ENCODE assay signal across 8 mouse cellular contexts in genomic region chr15:99251626-99252380, GRCm38 (mm10). TPM values are rescaled to one million over a fixed set of nuclear protein-coding genes. Genes with fewer than 3 reads are reported as not detected.
DNase-seq lines count a peak whose midpoint lies in the region; ATAC-seq and TF ChIP-seq lines count a peak whose summit lies in the region.

Gene Mcrs1, minus strand, starts transcription at chr15:99251961.

- WGBS in forebrain, embryonic 11.5 days: under 1% methylated on average over 52 of the region's 52 CpGs
- under 1% methylated on average over 52 of the region's 52 CpGs for WGBS in heart, embryonic 16.5 days
- WGBS in liver, embryonic 15.5 days (ENCODE audit: insufficient replicate concordance): under 1% methylated on average over 52 of the region's 52 CpGs
- WGBS in neural tube, embryonic 12.5 days: under 1% methylated on average over 52 of the region's 52 CpGs

- peaks cover 2% of the 10 kb centered on the region; the same call in 1 of the 2 replicates for H3K79me2 ChIP-seq in CH12.LX (replicated peaks; ENCODE audit: control insufficient read depth, extremely low read depth, insufficient read depth, poor library complexity, severe bottlenecking)

- dilution Hi-C loops in CH12.LX (cut with MboI; ENCODE audit: extremely low pct_ligation_motif_present, extremely low pct_unique_long_range_greater_than_20kb, low sequenced_read_pairs): no loop called here

- peaks cover 25 to 38% of the 10 kb centered on the region in 2 experiments for H3K36me3 ChIP-seq in CH12.LX (replicated peaks in 1 of 2; ENCODE audit: control insufficient read depth in 1 of 2, insufficient read depth in 1 of 2, low read length in 1 of 2)
- peaks cover 5% of the 10 kb centered on the region; the same call in 1 of the 2 replicates for H3K36me3 ChIP-seq in forebrain, embryonic 11.5 days (ENCODE audit: control insufficient read depth, insufficient read depth, low read length)
- peaks cover 5% of the 10 kb centered on the region; the same call in 1 of the 2 replicates for H3K36me3 ChIP-seq in heart, embryonic 16.5 days (ENCODE audit: control insufficient read depth, insufficient read depth)
- H3K36me3 ChIP-seq in liver, embryonic 15.5 days (replicated peaks): peaks cover 16% of the 10 kb centered on the region
- peaks cover 34% of the 10 kb centered on the region for H3K36me3 ChIP-seq in neural tube, embryonic 12.5 days

- H3K9ac ChIP-seq in CH12.LX (ENCODE audit: insufficient read depth, low read depth): peak within 1 kb of the TSS; percentile 87
- peak within 1 kb of the TSS; percentile 70 for H3K9ac ChIP-seq in forebrain, embryonic 11.5 days (ENCODE audit: low read length)
- peak within 1 kb of the TSS; percentile 80 for H3K9ac ChIP-seq in heart, embryonic 16.5 days (ENCODE audit: low read length)
- peak within 1 kb of the TSS; percentile 73 for H3K9ac ChIP-seq in liver, embryonic 15.5 days
- peak within 1 kb of the TSS; percentile 64 for H3K9ac ChIP-seq in neural tube, embryonic 12.5 days

- in situ Hi-C loops in CH12.LX (cut with MboI; ENCODE audit: low pct_ligation_motif_present, low pct_unique_long_range_greater_than_20kb, low sequenced_read_pairs): no loop called here

- H3K9me3 ChIP-seq in CH12.LX (replicated peaks; ENCODE audit: low read length): no peaks in the 10 kb centered on the region
- H3K9me3 ChIP-seq in forebrain, embryonic 11.5 days (ENCODE audit: control insufficient read depth, low read length): no peaks in the 10 kb centered on the region
- no peaks in the 10 kb centered on the region for H3K9me3 ChIP-seq in heart, embryonic 16.5 days (replicated peaks; ENCODE audit: control insufficient read depth, low read length)
- no peaks in the 10 kb centered on the region for H3K9me3 ChIP-seq in liver, embryonic 15.5 days (replicated peaks)
- no peaks in the 10 kb centered on the region for H3K9me3 ChIP-seq in neural tube, embryonic 12.5 days

- no peak; the same call in 1 of the 2 replicates for TF ChIP-seq EP300 in CH12.LX (IDR thresholded peaks at IDR 0.05; ENCODE audit: low read length)

- H3K4me2 ChIP-seq in CH12.LX (ENCODE audit: insufficient read depth, low read depth, poor library complexity, severe bottlenecking): peak within 1 kb of the TSS; percentile 90
- H3K4me2 ChIP-seq in forebrain, embryonic 11.5 days (ENCODE audit: low read depth, low read length, severe bottlenecking): peak within 1 kb of the TSS; percentile 71
- H3K4me2 ChIP-seq in heart, embryonic 16.5 days (ENCODE audit: low read depth, low read length): peak within 1 kb of the TSS; percentile 93
- H3K4me2 ChIP-seq in liver, embryonic 15.5 days: peak within 1 kb of the TSS; percentile 83
- peak within 1 kb of the TSS; percentile 85 for H3K4me2 ChIP-seq in neural tube, embryonic 12.5 days (replicated peaks)

- H3K4me1 ChIP-seq in CH12.LX (ENCODE audit: control insufficient read depth in 1 of 2, insufficient read depth in 2 of 2): peaks cover 8 to 39% of the 10 kb centered on the region in 2 experiments
- H3K4me1 ChIP-seq in forebrain, embryonic 11.5 days (replicated peaks; ENCODE audit: control insufficient read depth, insufficient read depth, low read length): no peaks in the 10 kb centered on the region
- peaks cover 50% of the 10 kb centered on the region for H3K4me1 ChIP-seq in heart, embryonic 16.5 days (ENCODE audit: control insufficient read depth, insufficient read depth, low read length)
- peaks cover 30% of the 10 kb centered on the region for H3K4me1 ChIP-seq in liver, embryonic 15.5 days (replicated peaks)
- peaks cover 3% of the 10 kb centered on the region; the same call in 1 of the 2 replicates for H3K4me1 ChIP-seq in neural tube, embryonic 12.5 days

- ATAC-seq in forebrain, embryonic 11.5 days (replicated peaks; ENCODE audit: low FRiP score): peak; percentile 94
- peak; percentile 91 for ATAC-seq in heart, embryonic 16.5 days (replicated peaks; ENCODE audit: extremely low read depth, insufficient read depth, low FRiP score)
- ATAC-seq in liver, embryonic 15.5 days (ENCODE audit: insufficient read depth): peak; percentile 88
- peak; percentile 96 for ATAC-seq in neural tube, embryonic 12.5 days (ENCODE audit: low FRiP score, low read depth)

- peak within 1 kb of the TSS; percentile 51 for H3K27ac ChIP-seq in CH12.LX (ENCODE audit: insufficient read depth, low read depth)
- peak within 1 kb of the TSS; percentile 91 for H3K27ac ChIP-seq in forebrain, embryonic 11.5 days (ENCODE audit: low read depth, low read length)
- peak within 1 kb of the TSS; percentile 100 for H3K27ac ChIP-seq in heart, embryonic 16.5 days (ENCODE audit: low read length)
- peak within 1 kb of the TSS; percentile 97 for H3K27ac ChIP-seq in liver, embryonic 15.5 days (replicated peaks)
- H3K27ac ChIP-seq in neural tube, embryonic 12.5 days: peak within 1 kb of the TSS; percentile 87

- TF ChIP-seq RAD21 in CH12.LX (IDR thresholded peaks at IDR 0.05; ENCODE audit: low read depth, low read length): no peak

- H3K27me3 ChIP-seq in CH12.LX (replicated peaks): no peaks in the 10 kb centered on the region
- no peaks in the 10 kb centered on the region for H3K27me3 ChIP-seq in forebrain, embryonic 11.5 days (ENCODE audit: control insufficient read depth, insufficient read depth, low read length)
- no peaks in the 10 kb centered on the region for H3K27me3 ChIP-seq in heart, embryonic 16.5 days (ENCODE audit: control insufficient read depth, insufficient read depth, low read length)
- no peaks in the 10 kb centered on the region for H3K27me3 ChIP-seq in liver, embryonic 15.5 days
- H3K27me3 ChIP-seq in neural tube, embryonic 12.5 days (replicated peaks): no peaks in the 10 kb centered on the region

- DNase-seq in CH12.LX (ENCODE audit: extremely low read depth): peak; percentile 100
- DNase-seq in c-Kit-positive CD71-positive TER-119-negative erythroid progenitor cells, embryonic 14.5 days (ENCODE audit: low read depth): peak; percentile 97
- peak; percentile 96 for DNase-seq in forebrain, embryonic 11.5 days (ENCODE audit: low spot score)
- DNase-seq in kidney, postnatal 36 days: peak; percentile 97 to 99
- peak; percentile 99 for DNase-seq in telencephalon, adult 2 months (ENCODE audit: low read depth, low spot score)

- H3K4me3 ChIP-seq in CH12.LX (replicated peaks in 1 of 3; ENCODE audit: low read depth in 2 of 3, low read length in 2 of 3, poor library complexity in 1 of 3): peak within 1 kb of the TSS; percentile 67 to 100 (median 85)
- peak within 1 kb of the TSS; percentile 67 for H3K4me3 ChIP-seq in forebrain, embryonic 11.5 days (ENCODE audit: low read depth, low read length)
- H3K4me3 ChIP-seq in heart, embryonic 16.5 days (ENCODE audit: low read length): peak within 1 kb of the TSS; percentile 69
- peak within 1 kb of the TSS; percentile 84 for H3K4me3 ChIP-seq in liver, embryonic 15.5 days (replicated peaks)
- H3K4me3 ChIP-seq in neural tube, embryonic 12.5 days: peak within 1 kb of the TSS; percentile 57

- no peak for TF ChIP-seq CTCF in CH12.LX (conservative IDR thresholded peaks at IDR 0.05 in 1 of 2, IDR thresholded peaks at IDR 0.05 in 1 of 2; ENCODE audit: low read depth in 2 of 2, low read length in 2 of 2)

- TF ChIP-seq POLR2A in CH12.LX (IDR thresholded peaks at IDR 0.05; ENCODE audit: low read depth, low read length): peak; percentile 75

TF ChIP-seq in CH12.LX, 34 proteins besides CTCF, POLR2A, EP300 and RAD21 (continues in another document):
- TF ChIP-seq CHD1 (IDR thresholded peaks at IDR 0.05; ENCODE audit: low read depth, low read length) (no peak), MAFK (IDR thresholded peaks at IDR 0.05; ENCODE audit: insufficient replicate concordance, low read length) (no peak), JUND (conservative IDR thresholded peaks at IDR 0.05; ENCODE audit: low read depth, low read length) (no peak), RCOR1 (conservative IDR thresholded peaks at IDR 0.05; ENCODE audit: low read depth, low read length) (peak; percentile 69), MXI1 (IDR thresholded peaks at IDR 0.05; ENCODE audit: low read depth, low read length) (peak; percentile 85), IRF4 (IDR thresholded peaks at IDR 0.05; ENCODE audit: low read depth, low read length) (peak; percentile 85), ETS1 (conservative IDR thresholded peaks at IDR 0.05; ENCODE audit: low read depth, low read length) (peak; percentile 81), MYC (IDR thresholded peaks at IDR 0.05; ENCODE audit: low read depth, low read length) (0 out of 2 replicates have a peak, but pooled peaks have one; percentile 50), POLR2AphosphoS2 (IDR thresholded peaks at IDR 0.05; ENCODE audit: low read depth, low read length) (peak; percentile 66; the same call in 1 of the 2 replicates), ZNF384 (IDR thresholded peaks at IDR 0.05; ENCODE audit: low read depth, low read length) (no peak), MEF2A (IDR thresholded peaks at IDR 0.05; ENCODE audit: borderline replicate concordance, low read depth, low read length) (peak; percentile 97), TBP (conservative IDR thresholded peaks at IDR 0.05; ENCODE audit: low read depth, low read length) (0 out of 2 replicates have a peak, but pooled peaks have one; percentile 66), NELFE (IDR thresholded peaks at IDR 0.05; ENCODE audit: low read depth, low read length) (peak; percentile 83), JUN (IDR thresholded peaks at IDR 0.05; ENCODE audit: insufficient read depth, low read depth, low read length) (no peak), E2F4 (IDR thresholded peaks at IDR 0.05; ENCODE audit: insufficient replicate concordance, low read depth, low read length) (0 out of 2 replicates have a peak, but pooled peaks have one; percentile 50), ZMIZ1 (IDR thresholded peaks at IDR 0.05; ENCODE audit: low read depth, low read length) (peak; percentile 74), BHLHE40 (IDR thresholded peaks at IDR 0.05; ENCODE audit: low read depth, low read length) (peak; percentile 22; the same call in 1 of the 2 replicates), KAT2A (IDR thresholded peaks at IDR 0.05; ENCODE audit: insufficient replicate concordance, low read length) (peak; percentile 96), SMC3 (IDR thresholded peaks at IDR 0.05; ENCODE audit: low read depth, low read length) (no peak), SIN3A (IDR thresholded peaks at IDR 0.05; ENCODE audit: low read length) (peak; percentile 96), NRF1 (IDR thresholded peaks at IDR 0.05; ENCODE audit: low read depth, low read length) (peak; percentile 82), CHD2 (IDR thresholded peaks at IDR 0.05; ENCODE audit: low read length) (peak; percentile 93)

RNA-seq across cellular contexts. Expression of gene Mcrs1, which starts in this region (rescaled TPM):
- total RNA-seq in CH12.LX (2012; rRNA removed) (83.7 and 85.1 TPM in 2 replicates), CH12.LX (2014; rRNA removed) (94.5 and 105 TPM in 2 replicates)
- polyA plus RNA-seq in CH12.LX (2012; ENCODE audit: insufficient read length, low read depth): 73.4 and 75.9 TPM in 2 replicates
- 194 and 204 TPM in 2 replicates for polyA plus RNA-seq in forebrain, embryonic 11.5 days (2014; fragmentation: Nextera tagmentation; extraction: Ambion mirVana)
- polyA plus RNA-seq in heart, embryonic 16.5 days (2015; fragmentation: Nextera tagmentation; extraction: Ambion mirVana): 155 and 163 TPM in 2 replicates
- 42.8 and 46.2 TPM in 2 replicates for polyA plus RNA-seq in liver, embryonic 15.5 days (2015; fragmentation: Nextera tagmentation; extraction: Ambion mirVana)
- polyA plus RNA-seq in neural tube, embryonic 12.5 days (2016; fragmentation: Nextera tagmentation; extraction: Ambion mirVana): 187 and 191 TPM in 2 replicates

Comparison
In these comparisons a context has a peak if more than half of its experiments do, and no peak if none do; other contexts are left out.
1. Peak in every context shown above with its lines: DNase-seq, ATAC-seq, H3K4me3 ChIP-seq and H3K27ac ChIP-seq.